Mouse (Mus musculus): ENCODE measurements around the gene Ifi35. TPM values are rescaled to one million over a fixed set of nuclear protein-coding genes. Genes with fewer than 3 reads are reported as not detected.
"Not testable (repeated sequence)": the region's sequence is repeated elsewhere in the genome, so short reads cannot be mapped to it uniquely, and the experiment has no call there.

The Ifi35 gene
- polyA plus RNA-seq, 1 experiment from 2014 or later: 3.1 TPM

- WGBS: 0% methylated on average over 78 of the region's 81 CpGs
Measured at GRCm38 (mm10) chr11:101424925-101425813, 23.0 kb upstream of the Ifi35 start, which contains the start of the genes Rundc1 and Ptges3l. Rundc1 (plus strand) TSS chr11:101425085. Ptges3l (minus strand) TSS chr11:101425333.

GRCm38 (mm10) chr11:101426165-101426564 lies 22.0 kb upstream of the Ifi35 start:
- no peak for ATAC-seq
- Histone ChIP-seq H3K9me3 (replicated peaks; ENCODE audit: control insufficient read depth, low read length, poor library complexity, severe bottlenecking) (no peaks in the 10 kb centered on the region), H3K36me3 (ENCODE audit: control insufficient read depth, insufficient read depth, low read length) (peaks cover 18% of the 10 kb centered on the region), H3K27ac (ENCODE audit: low read length) (no peak overlapping the region), H3K4me1 (ENCODE audit: control insufficient read depth, insufficient read depth, low read length) (peaks cover 27% of the 10 kb centered on the region), H3K9ac (ENCODE audit: low read depth, low read length) (peak overlapping the region; percentile 82), H3K4me3 (ENCODE audit: low read depth, low read length) (peak overlapping the region; percentile 77), H3K4me2 (ENCODE audit: low read length) (peak overlapping the region; percentile 90), H3K27me3 (ENCODE audit: control insufficient read depth, insufficient read depth, low read depth, low read length) (no peaks in the 10 kb centered on the region)
- WGBS: 61% methylated on average over 8 of the region's 8 CpGs

More at GRCm38 (mm10) chr11:101424925-101425813, 23.0 kb upstream of the Ifi35 start, which contains the start of the genes Rundc1 and Ptges3l:
- H3K9ac ChIP-seq (ENCODE audit: low read depth, low read length): peak within 1 kb of the TSS; percentile 82
- peak; percentile 94 for ATAC-seq
- peak within 1 kb of the TSS; percentile 77 for H3K4me3 ChIP-seq (ENCODE audit: low read depth, low read length)
- H3K9me3 ChIP-seq (replicated peaks; ENCODE audit: control insufficient read depth, low read length, poor library complexity, severe bottlenecking): no peaks in the 10 kb centered on the region
- peak within 1 kb of the TSS; percentile 90 for H3K27ac ChIP-seq (ENCODE audit: low read length)
- peak within 1 kb of the TSS; percentile 90 for H3K4me2 ChIP-seq (ENCODE audit: low read length)
- H3K4me1 ChIP-seq (ENCODE audit: control insufficient read depth, insufficient read depth, low read length): peaks cover 27% of the 10 kb centered on the region
- H3K36me3 ChIP-seq (ENCODE audit: control insufficient read depth, insufficient read depth, low read length): peaks cover 9% of the 10 kb centered on the region
- H3K27me3 ChIP-seq (ENCODE audit: control insufficient read depth, insufficient read depth, low read depth, low read length): no peaks in the 10 kb centered on the region

- H3K4me1 ChIP-seq (ENCODE audit: control insufficient read depth, insufficient read depth, low read length): peaks cover 11% of the 10 kb centered on the region
- H3K27ac ChIP-seq (ENCODE audit: low read length): no peak overlapping the region
- no peak for ATAC-seq
- H3K4me3 ChIP-seq (ENCODE audit: low read depth, low read length): no peak overlapping the region
- no peaks in the 10 kb centered on the region for H3K9me3 ChIP-seq (replicated peaks; ENCODE audit: control insufficient read depth, low read length, poor library complexity, severe bottlenecking)
- 91% methylated on average over 9 of the region's 9 CpGs for WGBS
- no peak overlapping the region for H3K9ac ChIP-seq (ENCODE audit: low read depth, low read length)
- H3K4me2 ChIP-seq (ENCODE audit: low read length): no peak overlapping the region
- H3K36me3 ChIP-seq (ENCODE audit: control insufficient read depth, insufficient read depth, low read length): peaks cover 48% of the 10 kb centered on the region
- no peaks in the 10 kb centered on the region for H3K27me3 ChIP-seq (ENCODE audit: control insufficient read depth, insufficient read depth, low read depth, low read length)
Measured at GRCm38 (mm10) chr11:101431327-101431726, 16.9 kb upstream of the Ifi35 start.

GRCm38 (mm10) chr11:101433396-101433795 lies 14.8 kb upstream of the Ifi35 start:
- H3K4me2 ChIP-seq (ENCODE audit: low read length): no peak overlapping the region
- no peak for ATAC-seq
- no peak overlapping the region for H3K4me3 ChIP-seq (ENCODE audit: low read depth, low read length)
- no peak overlapping the region for H3K27ac ChIP-seq (ENCODE audit: low read length)
- no peak overlapping the region for H3K9ac ChIP-seq (ENCODE audit: low read depth, low read length)
- no peaks in the 10 kb centered on the region for H3K27me3 ChIP-seq (ENCODE audit: control insufficient read depth, insufficient read depth, low read depth, low read length)
- WGBS: 92% methylated on average over 13 of the region's 13 CpGs
- peaks cover 48% of the 10 kb centered on the region for H3K36me3 ChIP-seq (ENCODE audit: control insufficient read depth, insufficient read depth, low read length)
- no peaks in the 10 kb centered on the region for H3K4me1 ChIP-seq (ENCODE audit: control insufficient read depth, insufficient read depth, low read length)
- no peaks in the 10 kb centered on the region for H3K9me3 ChIP-seq (replicated peaks; ENCODE audit: control insufficient read depth, low read length, poor library complexity, severe bottlenecking)

GRCm38 (mm10) chr11:101435831-101436230 lies 12.4 kb upstream of the Ifi35 start:
- Histone ChIP-seq H3K36me3 (ENCODE audit: control insufficient read depth, insufficient read depth, low read length) (peaks cover 33% of the 10 kb centered on the region), H3K4me3 (ENCODE audit: low read depth, low read length) (no peak overlapping the region), H3K9ac (ENCODE audit: low read depth, low read length) (no peak overlapping the region), H3K27ac (ENCODE audit: low read length) (no peak overlapping the region), H3K9me3 (replicated peaks; ENCODE audit: control insufficient read depth, low read length, poor library complexity, severe bottlenecking) (no peaks in the 10 kb centered on the region), H3K4me2 (ENCODE audit: low read length) (no peak overlapping the region), H3K4me1 (ENCODE audit: control insufficient read depth, insufficient read depth, low read length) (no peaks in the 10 kb centered on the region), H3K27me3 (ENCODE audit: control insufficient read depth, insufficient read depth, low read depth, low read length) (no peaks in the 10 kb centered on the region)
- ATAC-seq: no peak
- WGBS: 83% methylated on average over 4 of the region's 4 CpGs

GRCm38 (mm10) chr11:101436916-101437315 lies 11.3 kb upstream of the Ifi35 start:
- H3K4me2 ChIP-seq (ENCODE audit: low read length): no peak overlapping the region
- 30% methylated on average over 4 of the region's 4 CpGs for WGBS
- no peaks in the 10 kb centered on the region for H3K27me3 ChIP-seq (ENCODE audit: control insufficient read depth, insufficient read depth, low read depth, low read length)
- no peak overlapping the region for H3K27ac ChIP-seq (ENCODE audit: low read length)
- H3K4me1 ChIP-seq (ENCODE audit: control insufficient read depth, insufficient read depth, low read length): no peaks in the 10 kb centered on the region
- H3K4me3 ChIP-seq (ENCODE audit: low read depth, low read length): no peak overlapping the region
- H3K9me3 ChIP-seq (replicated peaks; ENCODE audit: control insufficient read depth, low read length, poor library complexity, severe bottlenecking): no peaks in the 10 kb centered on the region
- no peak overlapping the region for H3K9ac ChIP-seq (ENCODE audit: low read depth, low read length)
- ATAC-seq: no peak
- H3K36me3 ChIP-seq (ENCODE audit: control insufficient read depth, insufficient read depth, low read length): peaks cover 27% of the 10 kb centered on the region

- 74% methylated on average over 3 of the region's 3 CpGs for WGBS
- H3K36me3 ChIP-seq (ENCODE audit: control insufficient read depth, insufficient read depth, low read length): peaks cover 23% of the 10 kb centered on the region
- H3K4me3 ChIP-seq (ENCODE audit: low read depth, low read length); H3K4me1 ChIP-seq (ENCODE audit: control insufficient read depth, insufficient read depth, low read length); H3K9me3 ChIP-seq (replicated peaks; ENCODE audit: control insufficient read depth, low read length, poor library complexity, severe bottlenecking); H3K9ac ChIP-seq (ENCODE audit: low read depth, low read length); H3K27me3 ChIP-seq (ENCODE audit: control insufficient read depth, insufficient read depth, low read depth, low read length); ATAC-seq; H3K27ac ChIP-seq (ENCODE audit: low read length); H3K4me2 ChIP-seq (ENCODE audit: low read length): not testable (repeated sequence)
Measured at GRCm38 (mm10) chr11:101438006-101438405, 10.2 kb upstream of the Ifi35 start.

- H3K9me3 ChIP-seq (replicated peaks; ENCODE audit: control insufficient read depth, low read length, poor library complexity, severe bottlenecking); H3K9ac ChIP-seq (ENCODE audit: low read depth, low read length); H3K27me3 ChIP-seq (ENCODE audit: control insufficient read depth, insufficient read depth, low read depth, low read length): not testable (repeated sequence)
- ATAC-seq: peak; percentile 65; the same call in 1 of the 2 replicates
- H3K27ac ChIP-seq (ENCODE audit: low read length): peak overlapping the region; percentile 58; the same call in 1 of the 2 replicates
- peaks cover 14% of the 10 kb centered on the region for H3K4me1 ChIP-seq (ENCODE audit: control insufficient read depth, insufficient read depth, low read length)
- H3K4me3 ChIP-seq (ENCODE audit: low read depth, low read length): peak overlapping the region; percentile 59
- WGBS: 36% methylated on average over 14 of the region's 15 CpGs
- peaks cover 16% of the 10 kb centered on the region for H3K36me3 ChIP-seq (ENCODE audit: control insufficient read depth, insufficient read depth, low read length)
- peak overlapping the region; percentile 49 for H3K4me2 ChIP-seq (ENCODE audit: low read length)
Measured at GRCm38 (mm10) chr11:101441450-101442126, 6.6 kb upstream of the Ifi35 start.
